Mouse (Mus musculus) CD4-positive, CD25-positive, alpha-beta regulatory T cell, adult 4 months (primary cell): ENCODE results near the gene Rims1. TPM values are rescaled to one million over a fixed set of nuclear protein-coding genes. Genes with fewer than 3 reads are reported as not detected.

Source experiments
- ATAC-seq: one replicate; pipeline ENCODE4 v1.8.0; 2017
- polyA plus RNA-seq, 2 experiments: library from polyadenylated mRNA; unstranded; fragments of 100-300 nt; shearing (Covaris generic); gene quantifications; one replicate each; pipeline ENCODE4 v1.2.1; 2017

Rims1 gene
- polyA plus RNA-seq, 2 experiments from 2014 or later, result not detected

DNA sequence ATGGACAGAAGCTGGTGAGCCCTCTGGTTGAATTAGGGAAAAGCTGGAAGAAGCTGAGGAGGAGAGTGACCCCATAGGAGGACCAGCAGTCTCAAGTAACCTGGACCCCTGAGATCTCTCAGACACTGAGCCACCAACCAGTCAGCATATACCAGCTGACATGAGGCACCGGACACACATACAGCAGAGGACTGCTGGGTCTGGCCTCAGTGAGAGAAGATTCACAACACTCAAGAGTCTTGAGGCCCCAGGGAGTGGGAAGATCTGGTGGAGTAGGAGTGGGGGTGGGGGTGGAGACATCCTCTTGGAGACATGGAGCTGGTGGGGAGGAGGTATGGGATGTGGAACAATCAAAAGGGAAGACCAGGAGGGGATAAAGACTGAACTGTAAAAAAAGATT, 233.1 kb downstream of the Rims1 start:
- ATAC-seq, result no peak

DNA sequence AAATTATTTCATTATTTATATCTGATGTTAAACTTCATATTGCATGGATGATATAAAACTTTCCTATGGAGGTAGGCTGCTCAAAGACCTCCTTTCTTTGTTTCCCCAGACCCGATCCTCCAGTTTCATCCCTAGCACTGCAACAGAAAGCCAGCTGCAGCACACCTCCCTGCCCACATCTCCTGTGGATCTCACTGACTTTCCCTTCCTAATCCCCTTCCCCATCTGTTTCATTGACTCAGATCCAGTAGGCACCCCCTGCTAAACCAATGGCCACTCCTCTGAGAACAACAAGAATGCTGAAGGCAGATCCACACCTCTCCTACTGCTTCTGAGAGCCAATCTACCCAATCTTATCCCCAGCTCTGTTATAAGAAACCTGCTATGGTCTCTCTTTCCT, 259.5 kb downstream of the Rims1 start:
- ATAC-seq, result no peak

DNA sequence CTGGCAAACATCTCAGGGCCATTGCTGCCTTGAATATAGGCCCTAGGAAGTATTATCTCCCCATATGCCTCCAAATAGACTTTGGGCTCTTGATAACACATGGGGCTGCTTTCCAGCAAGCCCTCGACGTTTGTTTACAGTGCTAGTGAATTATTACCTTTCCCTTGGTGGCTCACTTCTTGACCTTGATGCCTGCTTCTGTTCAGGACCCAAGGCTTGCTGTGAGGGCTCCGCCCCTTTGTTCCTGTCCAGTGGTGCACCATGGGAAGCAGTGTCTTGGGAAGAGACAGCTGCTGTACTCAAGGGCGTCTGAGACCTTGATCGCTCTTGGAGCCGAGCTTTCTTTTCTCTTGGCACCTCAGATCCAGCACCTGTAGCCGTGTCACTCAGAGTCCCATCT, 267.7 kb downstream of the Rims1 start:
- ATAC-seq, result no peak

DNA sequence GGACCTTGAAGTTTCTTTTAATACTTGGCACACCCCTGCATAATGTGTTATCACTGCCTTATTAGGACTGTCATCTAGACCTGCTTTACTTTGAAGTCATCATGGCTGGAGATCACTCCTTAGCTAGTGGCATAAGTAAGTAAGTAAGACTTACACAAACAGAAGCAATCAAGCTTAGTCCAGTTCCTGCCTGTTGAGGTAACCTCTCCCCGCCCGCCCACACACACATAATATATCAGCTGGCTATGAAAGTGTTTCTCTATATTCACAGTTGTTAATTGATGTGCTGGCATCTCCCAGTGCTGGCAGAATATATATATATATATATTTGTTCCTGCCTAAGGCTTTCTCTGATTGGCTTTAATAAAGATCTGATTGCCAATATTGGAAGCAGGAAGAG, 269.0 kb downstream of the Rims1 start:
- no peak for ATAC-seq

DNA sequence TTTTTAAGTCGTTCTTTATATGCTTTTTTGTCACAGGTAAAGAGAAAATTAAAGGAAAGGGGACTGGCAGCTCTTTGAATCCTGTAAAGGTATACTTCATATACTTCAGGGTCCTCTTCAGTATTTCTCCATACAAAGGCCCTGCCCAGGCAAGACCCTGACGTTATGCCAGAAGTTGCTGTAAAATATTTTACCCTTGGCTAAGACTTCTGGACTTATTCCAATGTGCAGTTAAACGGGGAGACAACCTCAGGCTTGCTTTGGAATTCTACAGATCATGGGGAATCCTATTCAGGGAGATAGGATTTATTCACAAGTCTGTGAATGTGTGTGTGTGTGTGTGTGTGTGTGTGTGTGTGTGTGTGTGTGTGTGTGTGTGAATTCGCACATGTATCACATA, 270.7 kb downstream of the Rims1 start:
- ATAC-seq, result no peak

DNA sequence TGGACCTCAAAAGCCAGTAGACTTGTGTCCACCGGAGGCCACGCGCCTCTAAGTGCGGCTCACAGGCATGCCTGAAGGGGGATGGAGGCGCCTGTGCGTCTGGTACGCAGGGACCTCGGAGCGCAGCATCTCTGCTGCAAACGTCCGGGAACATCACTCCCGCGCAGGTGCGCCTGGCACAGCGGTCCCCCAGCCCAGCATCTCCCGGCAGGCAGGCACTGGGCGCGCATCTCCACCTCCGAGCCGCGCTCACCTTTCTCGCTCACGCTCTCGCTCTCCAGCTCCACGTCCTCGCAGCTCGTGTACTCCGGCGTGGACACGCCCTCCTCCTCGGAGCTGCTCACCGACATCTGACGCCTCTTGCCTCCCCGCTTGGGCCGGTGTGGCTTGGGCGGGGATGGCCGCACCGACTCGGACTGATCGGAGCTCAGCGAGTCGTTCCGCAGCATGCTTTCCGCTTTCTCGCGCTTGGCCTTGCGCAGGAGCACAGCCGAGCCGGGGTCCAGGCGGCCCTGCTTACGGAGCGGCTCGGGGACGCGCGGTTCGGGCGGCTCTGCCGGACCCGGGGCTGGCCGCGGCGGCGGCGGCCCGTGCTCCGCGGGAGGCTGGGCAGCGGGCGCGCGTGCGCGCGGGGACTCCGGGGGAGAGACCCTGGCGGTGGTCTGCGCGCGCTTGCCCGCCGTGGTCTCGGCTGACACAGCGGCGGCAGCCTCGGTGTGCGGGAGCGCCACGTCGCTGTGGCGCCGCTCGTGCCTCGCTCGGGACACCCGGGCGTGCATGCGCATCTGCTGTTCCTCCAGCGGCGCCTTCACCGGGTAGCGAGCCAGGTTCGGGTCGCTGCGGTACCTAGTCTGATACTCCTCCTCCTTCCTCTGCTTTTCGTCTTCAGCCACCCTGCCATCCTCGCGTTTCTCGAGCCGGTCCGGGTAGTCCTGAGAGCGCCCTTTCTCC, 272.4 kb downstream of the Rims1 start:
- no peak for ATAC-seq

DNA sequence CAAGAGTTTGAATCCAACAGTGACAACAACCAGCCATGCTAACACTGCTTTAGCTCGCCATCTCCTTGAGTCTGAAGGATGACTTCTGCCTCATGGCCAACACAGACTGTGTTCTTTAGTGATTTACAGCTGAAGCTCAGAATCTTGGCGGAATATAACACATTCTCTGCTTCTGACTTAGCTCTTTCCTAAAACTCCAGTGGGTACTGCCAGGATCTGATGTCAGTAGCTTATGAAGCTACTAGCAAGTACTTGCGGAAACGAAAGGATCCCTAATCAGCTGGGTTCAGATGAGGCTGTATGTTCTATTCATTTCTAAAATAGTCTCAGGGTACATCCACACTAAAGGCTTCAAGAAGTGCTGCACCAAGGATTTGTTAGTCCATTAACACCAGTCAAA, 290.7 kb downstream of the Rims1 start:
- no peak for ATAC-seq

DNA sequence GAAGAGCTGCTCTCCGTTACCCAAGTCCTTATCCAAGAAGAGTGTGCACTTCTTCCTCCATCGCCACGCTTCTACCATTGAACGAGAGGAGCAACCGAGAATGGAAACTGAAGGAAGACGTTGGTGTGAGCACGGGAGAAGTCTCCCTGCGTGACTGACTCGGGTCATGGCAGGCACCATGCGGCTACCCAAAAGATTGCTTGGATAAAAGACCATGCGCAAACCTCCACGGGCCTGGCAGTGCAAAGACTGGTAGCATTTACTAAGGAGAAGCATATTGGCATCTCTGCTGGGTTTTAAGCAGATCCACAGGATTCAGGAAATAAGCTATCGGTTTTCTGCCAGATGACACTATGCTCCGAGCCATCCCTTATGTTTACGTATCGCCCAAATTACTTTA, 293.4 kb downstream of the Rims1 start:
- no peak for ATAC-seq

DNA sequence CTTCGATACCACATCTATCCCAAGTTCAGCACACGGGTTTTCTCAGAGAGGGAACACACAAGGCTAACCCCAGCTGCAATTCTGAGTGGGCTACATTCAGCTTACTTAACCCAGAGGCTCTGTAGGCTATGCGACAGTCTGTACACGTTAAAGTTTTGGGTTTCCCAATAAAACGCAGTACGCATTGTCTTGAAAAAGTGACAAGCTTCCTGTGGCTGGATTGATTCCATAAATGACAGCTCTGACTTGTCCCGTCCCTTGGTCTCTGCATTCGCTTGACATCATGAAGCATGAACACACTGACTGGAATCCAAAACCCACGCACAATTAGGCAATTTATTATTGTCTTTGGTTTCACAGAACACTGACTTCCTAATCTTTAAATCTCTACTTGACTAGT, 294.2 kb downstream of the Rims1 start:
- no peak for ATAC-seq

DNA sequence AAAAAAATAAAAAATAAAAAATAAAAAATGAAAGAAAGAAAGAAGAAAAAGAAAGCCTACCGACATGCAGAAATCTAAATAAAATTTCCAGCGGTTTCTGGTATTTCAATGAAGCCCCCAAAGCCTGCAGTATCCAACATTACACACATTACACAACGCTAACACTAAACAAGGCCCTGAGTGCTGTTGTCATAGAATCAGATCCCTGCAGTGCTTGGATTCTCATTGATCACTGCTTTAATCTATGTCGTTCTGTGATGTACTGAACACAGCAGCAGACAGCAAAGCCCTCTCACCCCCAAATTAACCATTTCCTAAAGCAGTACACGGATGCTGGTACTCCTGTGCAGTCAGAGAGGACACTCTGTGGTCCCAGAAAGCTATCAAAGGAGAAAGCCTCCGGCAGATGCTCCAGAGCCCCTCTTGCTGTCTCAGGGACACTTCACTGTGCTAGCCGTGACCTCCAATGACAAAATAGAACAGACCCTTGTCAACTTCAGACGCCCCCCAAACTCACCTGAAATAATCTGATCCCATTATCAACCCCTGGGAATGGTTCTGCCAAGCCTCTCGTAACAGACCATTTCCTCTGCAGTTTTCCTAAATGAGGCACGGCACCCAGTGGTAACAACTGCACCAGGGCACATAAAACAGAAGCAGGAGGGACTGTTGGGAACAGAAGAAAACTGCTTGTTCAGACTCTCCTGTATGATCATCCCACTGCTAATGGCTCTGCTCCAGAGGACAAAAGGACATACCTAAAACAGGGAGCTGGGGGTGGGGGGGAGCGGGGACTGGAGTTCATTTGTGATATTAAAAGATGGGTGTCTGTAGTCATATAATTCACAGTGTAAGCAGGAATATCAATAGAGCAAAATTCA, 296.8 kb downstream of the Rims1 start:
- no peak for ATAC-seq

DNA sequence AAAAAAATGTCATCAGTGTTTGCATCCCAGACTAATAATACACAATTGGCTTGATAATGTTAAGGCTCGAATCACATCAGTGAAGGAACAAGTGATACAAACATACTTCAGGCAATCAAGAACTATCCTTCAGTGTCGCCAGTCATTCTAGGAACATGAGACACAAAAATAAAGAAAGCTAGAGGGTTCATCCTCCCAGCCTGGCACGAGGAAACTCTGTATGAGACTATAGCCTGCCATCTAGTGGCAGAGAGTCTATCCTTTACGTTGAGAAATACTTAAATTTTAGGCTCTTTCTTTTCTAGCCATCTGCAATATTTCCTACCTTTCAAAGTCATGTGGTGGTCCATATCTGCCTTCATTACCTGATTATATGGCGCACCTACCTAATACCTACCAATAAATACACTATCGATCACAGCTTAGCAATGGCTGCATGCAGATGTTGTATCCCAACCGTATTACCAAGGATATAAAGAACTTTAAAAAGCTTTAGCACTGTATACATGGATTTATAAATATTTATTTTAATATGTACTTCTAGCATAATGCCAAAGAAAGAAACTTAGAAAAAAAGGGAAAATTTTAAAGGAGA, 318.4 kb downstream of the Rims1 start:
- no peak for ATAC-seq

DNA sequence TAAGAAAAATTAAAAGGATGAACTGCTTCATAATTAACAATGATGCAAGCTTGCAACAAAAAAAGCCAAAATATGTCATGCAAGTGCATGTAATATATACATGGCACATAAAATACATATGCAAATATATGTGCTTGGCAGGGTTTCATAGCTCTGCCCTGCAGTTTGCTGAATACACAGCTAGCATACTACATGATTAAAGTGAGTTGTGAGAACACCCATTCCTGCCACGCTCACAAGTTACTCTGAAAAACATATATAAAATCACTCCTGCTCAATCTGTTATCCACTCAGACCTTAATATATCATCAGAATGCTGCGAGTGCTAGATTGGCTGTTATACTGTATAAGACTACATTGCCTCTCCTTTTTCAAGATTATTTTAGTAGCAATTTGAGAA, 329.6 kb downstream of the Rims1 start:
- ATAC-seq, result no peak

DNA sequence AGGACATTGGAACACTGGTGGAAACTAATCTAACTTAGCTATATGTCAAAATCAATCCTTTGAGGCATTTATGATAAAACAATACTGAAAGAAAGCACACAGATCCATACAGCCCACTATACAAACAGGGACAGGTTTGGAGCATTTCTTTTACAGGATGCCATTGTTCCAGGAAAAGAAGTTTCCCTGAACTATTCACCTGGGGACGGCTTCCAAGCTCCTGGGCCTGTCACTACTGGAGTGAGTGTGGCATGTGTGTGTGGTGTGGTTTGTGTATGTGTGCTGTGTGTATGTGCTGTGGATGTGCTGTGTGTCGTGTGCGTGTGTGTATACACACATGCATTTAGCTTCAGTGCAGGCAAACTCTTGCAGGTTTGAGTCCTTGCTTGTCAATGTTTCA, 338.8 kb downstream of the Rims1 start:
- no peak for ATAC-seq

DNA sequence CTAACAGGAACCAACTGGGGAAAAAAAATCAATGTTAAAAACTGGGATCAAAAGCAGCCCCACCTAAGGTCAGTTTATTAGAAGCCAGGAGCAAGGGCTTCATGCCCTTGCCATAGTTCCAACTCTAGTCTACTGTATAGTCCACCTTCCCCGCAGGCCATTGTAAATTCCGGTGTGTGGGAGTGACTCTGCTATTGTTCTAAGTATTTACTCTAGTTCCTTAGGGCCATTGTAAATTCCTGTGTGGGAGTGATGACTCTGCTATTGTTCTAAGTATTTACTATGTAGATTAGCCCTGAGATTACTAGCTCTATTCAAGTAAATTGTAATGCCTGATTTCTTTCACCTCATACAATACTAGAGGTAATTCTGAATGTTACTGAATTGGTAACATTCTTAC, 339.2 kb downstream of the Rims1 start:
- no peak for ATAC-seq

DNA sequence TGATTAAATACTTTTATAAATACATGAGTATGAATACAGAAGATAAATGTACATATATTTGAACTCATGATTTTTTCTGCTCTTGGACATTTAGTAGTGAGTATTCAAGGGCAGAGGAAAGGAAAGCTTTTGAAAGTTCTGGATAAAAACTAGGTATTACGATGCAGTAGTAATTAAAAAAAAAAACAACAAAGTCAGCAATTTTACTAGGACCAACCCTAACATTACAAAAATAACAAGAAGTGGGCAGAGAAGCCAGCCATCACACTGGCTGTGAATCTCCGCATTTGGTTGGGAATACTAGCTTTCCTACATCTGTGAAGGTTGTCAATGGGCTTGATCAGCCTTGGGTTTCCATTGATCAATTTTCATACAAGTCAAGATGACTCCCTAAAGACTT, 381.8 kb downstream of the Rims1 start:
- no peak for ATAC-seq

DNA sequence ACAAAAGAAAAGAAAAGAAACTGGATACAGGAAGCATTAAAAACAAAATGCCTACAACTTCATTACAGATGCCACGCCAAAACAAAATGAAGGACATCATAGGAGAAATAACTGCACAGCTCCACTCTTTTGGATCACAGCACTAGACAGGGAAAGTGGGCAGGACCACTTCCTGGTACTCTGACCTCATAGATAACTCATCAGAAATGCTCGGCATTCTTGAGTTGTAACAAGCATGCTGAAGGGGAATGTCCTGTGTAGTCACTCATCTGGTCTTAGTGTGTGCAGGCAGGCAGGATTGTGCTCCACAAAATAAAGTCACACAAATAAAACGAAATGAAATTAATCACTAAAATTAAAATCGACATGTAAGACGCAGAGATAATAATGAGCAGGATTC, 383.7 kb downstream of the Rims1 start:
- no peak for ATAC-seq

DNA sequence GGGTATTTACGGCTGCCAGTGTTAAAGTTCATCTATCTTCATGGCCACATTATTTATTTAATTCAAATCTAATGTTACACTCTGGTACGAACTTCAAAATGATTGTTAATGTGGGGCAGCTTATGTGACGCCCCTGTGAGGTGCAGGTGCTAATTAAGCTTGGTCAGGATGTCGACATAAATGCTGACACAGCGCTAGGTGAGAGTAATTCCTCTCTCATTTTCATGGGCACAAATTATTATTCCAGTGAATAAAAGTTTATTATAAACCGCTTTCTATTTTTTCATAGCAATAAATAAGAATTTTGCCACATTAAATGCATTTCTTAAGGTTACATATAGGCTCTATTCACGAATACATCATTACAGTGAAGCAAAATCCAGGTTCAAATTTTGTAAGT, 395.6 kb downstream of the Rims1 start:
- ATAC-seq, result no peak

DNA sequence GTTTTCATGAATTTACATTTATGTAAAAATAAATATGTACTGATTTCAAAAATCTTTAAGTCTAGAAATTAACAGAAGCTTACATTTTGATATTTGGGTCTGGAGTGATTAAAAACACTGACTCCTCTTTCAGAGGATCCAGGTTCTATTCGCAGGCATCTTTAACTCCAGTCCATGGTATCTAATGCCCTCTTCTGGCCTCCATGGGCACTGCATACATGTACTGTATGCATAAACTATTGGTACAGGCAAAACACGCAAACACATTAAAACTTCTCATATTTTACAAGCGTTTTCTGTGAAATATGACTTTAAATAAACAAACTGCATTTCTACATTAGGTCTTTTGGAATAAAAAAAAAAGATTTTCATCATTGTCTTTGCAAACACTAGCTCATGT, 419.4 kb downstream of the Rims1 start:
- no peak for ATAC-seq

DNA sequence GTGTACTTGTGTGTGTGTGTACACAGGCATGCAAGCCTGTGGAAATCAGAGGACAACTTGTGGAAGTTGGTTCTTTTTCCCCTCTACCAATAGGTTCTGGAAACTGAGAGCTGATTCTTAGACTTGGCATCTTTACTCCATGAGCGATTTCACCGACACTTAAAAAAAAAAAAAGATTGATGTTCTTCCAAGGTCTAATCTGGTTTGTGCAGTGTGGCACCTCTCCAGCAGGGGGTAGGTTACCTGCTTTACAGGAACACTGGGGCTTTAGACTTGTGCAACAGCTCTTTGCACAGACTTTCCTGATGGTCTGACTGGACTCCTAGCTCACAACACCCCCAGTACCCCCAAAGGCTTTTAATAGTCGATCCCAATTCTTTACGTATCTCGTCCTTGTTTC, 428.1 kb downstream of the Rims1 start:
- no peak for ATAC-seq

DNA sequence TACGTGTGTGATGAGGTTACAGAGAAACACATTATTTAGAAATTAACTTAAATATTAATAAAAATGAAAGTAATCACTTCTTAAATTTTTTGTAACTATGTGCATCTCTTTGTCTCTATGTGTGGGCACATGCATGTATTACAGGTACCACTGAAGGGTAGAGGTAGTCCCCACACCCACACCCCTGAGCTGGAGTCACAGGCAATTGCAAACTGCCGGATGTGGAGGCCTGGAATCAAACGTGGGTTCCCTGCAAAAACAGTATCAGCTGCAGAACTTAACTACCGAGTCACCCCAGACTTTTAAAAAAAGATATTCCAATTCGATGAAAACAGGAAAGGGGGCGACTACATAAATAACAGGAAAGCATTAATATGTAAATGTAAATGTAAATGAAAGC, 428.7 kb downstream of the Rims1 start:
- ATAC-seq, result no peak

DNA sequence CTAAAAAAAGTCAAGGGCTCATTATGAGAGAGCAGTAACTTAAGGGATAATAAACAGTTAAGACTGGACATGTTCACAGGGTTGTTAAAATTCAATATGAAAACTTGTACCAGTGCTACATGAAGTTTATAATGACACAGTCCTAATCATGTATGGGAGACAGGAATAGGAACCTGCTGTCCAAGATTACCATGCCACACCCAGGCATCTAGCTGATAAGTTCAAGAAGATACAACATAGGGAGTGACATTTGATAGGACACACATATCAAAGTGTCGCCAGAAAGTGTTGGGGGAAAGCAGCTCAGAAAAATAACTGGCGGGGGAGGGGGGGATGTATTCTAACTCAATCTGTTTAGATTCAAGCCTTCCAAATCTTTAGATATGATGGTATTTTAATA, 449.6 kb downstream of the Rims1 start:
- no peak for ATAC-seq

DNA sequence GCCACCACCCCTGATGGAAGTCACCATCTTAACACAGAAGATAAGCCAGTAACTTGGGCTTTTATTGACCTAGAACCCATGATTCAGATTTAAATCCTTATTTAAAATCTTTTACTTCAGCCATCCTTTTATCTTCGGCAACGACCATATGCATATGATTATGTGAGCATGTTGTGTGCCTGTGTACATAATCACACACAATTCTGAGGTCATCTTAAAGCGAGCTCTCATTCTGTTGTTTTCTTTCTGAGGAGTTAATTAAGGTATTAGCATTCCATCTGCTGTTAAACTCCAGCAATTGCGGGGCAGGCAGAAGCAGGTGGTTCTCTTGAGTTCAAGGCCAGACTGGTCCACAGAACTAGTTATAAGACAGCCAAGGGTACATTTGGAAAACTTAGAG, 452.1 kb downstream of the Rims1 start:
- no peak for ATAC-seq

DNA sequence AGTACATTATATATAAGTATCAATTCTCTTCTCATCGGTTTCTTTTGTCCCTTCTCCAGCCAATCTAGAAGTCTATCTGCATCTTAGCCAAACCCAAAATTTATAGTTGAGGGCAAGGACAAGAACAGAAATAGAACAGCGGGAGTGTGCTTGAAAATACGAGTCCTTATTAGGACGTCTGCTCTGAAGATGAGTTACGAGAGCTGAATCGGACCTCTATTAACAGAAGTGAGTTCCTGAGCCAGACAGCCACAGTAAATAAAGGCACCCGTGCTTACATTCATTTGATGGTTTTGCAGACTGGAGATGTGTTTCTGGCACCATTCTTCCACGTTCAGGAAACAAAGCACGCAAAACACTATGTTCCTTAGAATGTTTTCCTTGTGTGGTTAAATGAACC, 466.9 kb downstream of the Rims1 start:
- ATAC-seq, result no peak
